Mouse (Mus musculus) brain, embryonic 14.5 days (tissue): ENCODE measurements at regions not wholly inside any gene's neighbourhood (a gene's known extent, or its start where the extent isn't known, plus 50 kb on each side); places are given as distances from the start of the nearest gene placed in this dataset.
"Not testable (repeated sequence)": the region's sequence is repeated elsewhere in the genome, so short reads cannot be mapped to it uniquely, and the experiment has no call there.

Source experiments
- DNase-seq: peaks from one replicate; pipeline ENCODE4 v3.0.0-alpha.2; 2011; ENCODE audit warnings: low read depth
- CTCF ChIP-seq: fragments of 200-500 bp; IDR thresholded peaks from 2 replicates; pipeline ENCODE4 v1.5.1; 2012; ENCODE audit warnings: inconsistent platforms, mild to moderate bottlenecking, moderate library complexity, borderline replicate concordance; ENCODE audit not compliant: insufficient read depth, insufficient read length; ENCODE audit errors: extremely low read depth
- POLR2A ChIP-seq: fragments of 200-500 bp; IDR thresholded peaks from 2 replicates; pipeline ENCODE4 v1.6.1; 2012; ENCODE audit warnings: mild to moderate bottlenecking, inconsistent platforms, borderline replicate concordance; ENCODE audit not compliant: poor library complexity, insufficient read depth, insufficient read length, severe bottlenecking; ENCODE audit errors: extremely low read depth

GRCm38 (mm10) chr15:92965556-92965955, 309.4 kb downstream of the Gxylt1 start:
- no peak for TF ChIP-seq POLR2A
- TF ChIP-seq CTCF, result no peak
- no peak for DNase-seq

GRCm38 (mm10) chr15:92964901-92965300, 310.1 kb downstream of the Gxylt1 start:
- TF ChIP-seq CTCF (no peak), POLR2A (no peak)

DNA sequence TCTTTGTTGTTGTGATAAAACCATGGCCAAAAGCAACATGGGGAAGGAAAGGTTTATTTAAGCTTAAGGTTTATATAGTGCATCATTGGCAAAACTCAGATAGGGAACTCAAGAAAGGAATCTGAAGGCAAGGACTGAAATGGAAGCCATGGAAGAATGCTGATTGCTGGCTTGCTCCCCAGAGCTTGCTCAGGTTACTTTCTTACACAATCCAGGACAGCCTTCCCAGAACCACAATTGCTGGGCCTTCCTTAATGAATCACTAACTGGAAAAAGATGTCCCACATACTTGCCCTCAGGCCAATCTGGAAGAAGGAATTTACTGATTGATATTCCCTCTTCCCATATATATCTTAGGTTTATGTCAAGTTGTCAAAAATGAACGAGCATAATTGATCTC, 310.8 kb downstream of the Gxylt1 start:
- TF ChIP-seq CTCF (no peak), POLR2A (no peak)
- no peak for DNase-seq

More at GRCm38 (mm10) chr15:92964901-92965300, 310.1 kb downstream of the Gxylt1 start:
- no peak for DNase-seq

GRCm38 (mm10) chr15:92950912-92951311, 324.1 kb downstream of the Gxylt1 start:
- DNase-seq, result not testable (repeated sequence)

DNA sequence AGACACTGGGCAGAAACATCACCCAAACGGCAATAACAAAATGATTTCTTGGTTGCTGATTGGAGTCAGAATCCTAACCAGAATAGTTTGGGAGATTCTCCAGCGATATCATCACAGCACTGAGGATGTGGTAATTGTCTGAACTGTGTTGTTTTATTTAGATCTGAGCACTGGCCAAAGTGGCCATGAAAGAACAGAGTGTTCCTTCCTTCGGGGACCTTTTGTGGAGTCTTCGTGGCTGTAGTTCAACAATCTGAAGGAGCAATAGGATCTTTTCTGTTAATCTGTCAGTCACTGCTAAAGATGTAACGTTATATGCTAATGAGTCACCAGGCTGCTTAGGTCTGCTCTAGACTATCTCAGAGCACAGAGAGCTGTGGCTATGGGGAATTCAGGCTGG, 328.8 kb downstream of the Gxylt1 start:
- peak; percentile 43 for DNase-seq
- TF ChIP-seq POLR2A, result no peak
- no peak for TF ChIP-seq CTCF

- DNase-seq, result peak; percentile 59
- TF ChIP-seq POLR2A, result no peak
- TF ChIP-seq CTCF, result no peak
Measured at GRCm38 (mm10) chr15:92903821-92904220, 371.2 kb downstream of the Gxylt1 start.

GRCm38 (mm10) chr15:92897277-92897676, 377.7 kb downstream of the Gxylt1 start:
- TF ChIP-seq CTCF (no peak), POLR2A (no peak)
- DNase-seq, result no peak

DNA sequence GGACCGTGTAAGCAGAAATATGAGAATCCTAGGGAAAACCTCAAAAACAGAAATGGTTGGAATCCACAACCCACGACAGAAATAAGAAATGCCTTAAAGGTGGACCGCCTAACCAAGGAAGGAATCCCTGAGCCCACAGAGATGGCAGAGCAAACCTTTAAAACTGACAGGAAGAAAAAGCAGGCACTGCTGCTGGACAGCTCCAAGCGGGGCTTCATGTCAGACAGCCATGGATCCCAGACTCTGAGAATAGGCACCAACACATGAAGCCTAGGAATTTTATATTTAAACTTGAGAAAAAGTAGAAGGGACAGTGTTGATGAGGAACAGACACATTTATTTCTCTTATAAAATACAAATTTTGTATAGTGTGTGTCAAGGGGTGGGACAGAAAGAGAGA, 379.1 kb downstream of the Gxylt1 start:
- TF ChIP-seq POLR2A (no peak), CTCF (no peak)
- no peak for DNase-seq

- peak; percentile 75 for DNase-seq
Measured at GRCm38 (mm10) chr15:92876438-92876837, 398.5 kb downstream of the Gxylt1 start.

GRCm38 (mm10) chr15:92864106-92864505, 410.9 kb downstream of the Gxylt1 start:
- DNase-seq, result peak; percentile 84
- TF ChIP-seq CTCF (no peak), POLR2A (no peak)

More at GRCm38 (mm10) chr15:92876438-92876837, 398.5 kb downstream of the Gxylt1 start:
- TF ChIP-seq POLR2A (no peak), CTCF (no peak)

GRCm38 (mm10) chr15:92850854-92851253, 424.1 kb downstream of the Gxylt1 start:
- no peak for TF ChIP-seq POLR2A
- no peak for TF ChIP-seq CTCF
- DNase-seq, result no peak

DNA sequence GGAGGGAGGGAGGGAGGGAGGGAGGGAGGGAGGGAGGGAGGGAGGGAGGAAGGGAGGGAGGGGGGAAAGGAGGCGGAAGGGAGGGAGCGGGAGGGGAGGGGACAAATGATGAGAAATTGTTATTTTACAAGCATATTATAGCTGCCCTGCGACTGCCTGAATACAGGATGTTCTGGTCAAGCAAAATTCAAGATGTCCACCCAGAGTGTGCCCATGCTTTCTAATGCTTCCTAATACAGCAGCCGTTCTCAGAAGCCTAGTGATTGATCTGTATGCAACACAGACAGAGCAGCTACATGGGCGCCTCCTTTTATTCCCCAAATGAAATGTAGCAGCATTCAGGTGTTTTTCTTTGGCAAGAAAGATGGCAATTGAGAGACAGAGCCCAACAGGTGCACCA, 434.9 kb downstream of the Gxylt1 start:
- TF ChIP-seq POLR2A (no peak), CTCF (no peak)
- DNase-seq, result peak; percentile 31

- TF ChIP-seq CTCF (no peak), POLR2A (no peak)
- peak; percentile 94 for DNase-seq
Measured at GRCm38 (mm10) chr15:92839611-92840010, 435.4 kb downstream of the Gxylt1 start.

- TF ChIP-seq CTCF, result no peak
- TF ChIP-seq POLR2A, result no peak
- DNase-seq, result no peak
Measured at GRCm38 (mm10) chr15:92826136-92826535, 429.5 kb downstream of the Pdzrn4 start.
